Mouse (Mus musculus): ENCODE measurements around the gene Pfkfb3. TPM values are rescaled to one million over a fixed set of nuclear protein-coding genes. Genes with fewer than 3 reads are reported as not detected.

The Pfkfb3 gene
- polyA plus RNA-seq, 1 experiment from 2014 or later: 27.5 TPM

DNA sequence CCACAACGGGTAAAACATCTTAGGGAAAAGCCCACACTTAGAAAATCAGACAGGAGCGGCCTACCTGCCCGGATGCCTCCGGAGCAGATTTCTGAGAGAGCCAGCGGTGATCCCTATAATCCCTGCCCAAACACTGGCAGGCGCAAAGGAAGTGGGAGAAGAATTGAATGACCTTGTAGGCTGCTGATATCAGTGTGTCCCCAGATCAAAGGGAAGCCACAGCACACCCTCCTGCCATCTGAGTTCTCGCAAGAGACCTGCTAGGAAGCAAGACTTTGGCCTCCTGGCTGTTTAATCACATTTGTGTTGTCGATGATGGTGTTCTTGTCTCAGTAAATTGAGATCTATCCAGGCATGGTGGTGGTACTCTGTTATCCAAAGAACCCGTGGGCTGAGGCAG is 33.1 kb downstream of the Pfkfb3 start:
- H3K9me3 ChIP-seq: no peaks in the 10 kb centered on the region
- H3K27ac ChIP-seq: no peak overlapping the region
- WGBS: 93% methylated on average over 9 of the region's 9 CpGs
- H3K36me3 ChIP-seq: no peaks in the 10 kb centered on the region
- no peaks in the 10 kb centered on the region for H3K4me1 ChIP-seq (replicated peaks)
- ATAC-seq (ENCODE audit: low FRiP score): no peak
- no peak overlapping the region for H3K4me3 ChIP-seq
- H3K9ac ChIP-seq: no peak overlapping the region
- no peaks in the 10 kb centered on the region for H3K27me3 ChIP-seq
- H3K4me2 ChIP-seq: no peak overlapping the region

DNA sequence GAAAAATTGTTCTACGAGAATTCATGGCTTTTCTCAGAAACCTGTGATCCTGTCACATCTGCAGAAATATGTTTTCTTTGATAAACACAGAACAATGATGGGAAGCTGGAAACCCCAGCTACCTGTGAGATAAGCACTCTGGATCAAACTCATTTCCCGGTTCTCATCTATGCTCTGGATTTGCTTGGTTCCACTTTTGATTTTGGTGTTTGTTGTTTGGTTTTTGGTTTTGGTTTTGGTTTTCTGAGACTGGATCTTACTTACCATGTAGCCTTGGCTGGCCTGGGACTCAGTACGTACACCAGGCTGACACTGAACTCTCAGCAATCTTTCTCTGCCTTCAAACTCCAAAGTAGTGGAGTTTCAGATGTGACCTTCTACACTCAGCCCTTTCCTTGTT is 38.0 kb downstream of the Pfkfb3 start:
- Histone ChIP-seq H3K27ac (no peak overlapping the region), H3K9ac (no peak overlapping the region), H3K36me3 (no peaks in the 10 kb centered on the region), H3K4me3 (no peak overlapping the region), H3K27me3 (no peaks in the 10 kb centered on the region), H3K4me2 (no peak overlapping the region), H3K4me1 (replicated peaks) (no peaks in the 10 kb centered on the region), H3K9me3 (no peaks in the 10 kb centered on the region)
- no peak for ATAC-seq (ENCODE audit: low FRiP score)
- WGBS: 94% methylated on average over 3 of the region's 3 CpGs

GRCm38 (mm10) chr2:11513057-11513967 is 40.6 kb downstream of the Pfkfb3 start:
- no peak overlapping the region for H3K9ac ChIP-seq
- no peaks in the 10 kb centered on the region for H3K4me1 ChIP-seq (replicated peaks)
- no peak overlapping the region for H3K27ac ChIP-seq
- 74% methylated on average over 18 of the region's 18 CpGs for WGBS
- ATAC-seq (ENCODE audit: low FRiP score): no peak
- H3K9me3 ChIP-seq: no peaks in the 10 kb centered on the region
- H3K27me3 ChIP-seq: no peaks in the 10 kb centered on the region
- no peak overlapping the region for H3K4me2 ChIP-seq
- no peaks in the 10 kb centered on the region for H3K36me3 ChIP-seq
- H3K4me3 ChIP-seq: no peak overlapping the region

DNA sequence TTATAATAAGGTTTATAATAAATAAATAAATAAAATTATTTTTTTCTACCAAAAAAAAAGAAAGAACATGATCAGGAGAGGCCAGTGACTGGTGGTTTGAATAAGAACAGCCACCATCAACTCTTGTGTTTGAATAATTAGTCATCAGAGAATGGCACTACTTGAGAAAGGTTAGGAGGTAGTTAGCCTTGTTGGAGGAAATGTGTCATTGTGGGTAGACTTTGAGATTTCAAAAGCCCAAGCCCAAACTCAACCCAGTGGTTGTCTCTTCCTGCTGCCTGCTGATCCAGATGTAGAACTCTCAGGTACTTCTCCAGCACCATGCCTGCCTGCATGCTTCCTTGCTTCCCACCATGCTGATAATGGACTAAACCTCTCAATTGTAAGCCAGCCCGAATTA is 41.8 kb downstream of the Pfkfb3 start:
- no peak overlapping the region for H3K9ac ChIP-seq

GRCm38 (mm10) chr2:11503736-11504135 is 50.1 kb downstream of the Pfkfb3 start:
- Histone ChIP-seq H3K4me3 (peak overlapping the region; percentile 69), H3K27me3 (peaks cover 20% of the 10 kb centered on the region), H3K4me1 (replicated peaks) (peaks cover 36% of the 10 kb centered on the region), H3K4me2 (peak overlapping the region; percentile 82), H3K9me3 (no peaks in the 10 kb centered on the region), H3K27ac (no peak overlapping the region), H3K9ac (peak overlapping the region; percentile 86), H3K36me3 (no peaks in the 10 kb centered on the region)
- 21% methylated on average over 7 of the region's 7 CpGs for WGBS
- no peak for ATAC-seq (ENCODE audit: low FRiP score)

More for the DNA sequence above, 41.8 kb downstream of the Pfkfb3 start:
- no peak for ATAC-seq (ENCODE audit: low FRiP score)
- Histone ChIP-seq H3K27ac (no peak overlapping the region), H3K36me3 (no peaks in the 10 kb centered on the region), H3K4me2 (no peak overlapping the region), H3K9me3 (no peaks in the 10 kb centered on the region), H3K4me1 (replicated peaks) (no peaks in the 10 kb centered on the region), H3K4me3 (no peak overlapping the region), H3K27me3 (no peaks in the 10 kb centered on the region)
- 98% methylated on average over 1 of the region's 1 CpGs for WGBS

DNA sequence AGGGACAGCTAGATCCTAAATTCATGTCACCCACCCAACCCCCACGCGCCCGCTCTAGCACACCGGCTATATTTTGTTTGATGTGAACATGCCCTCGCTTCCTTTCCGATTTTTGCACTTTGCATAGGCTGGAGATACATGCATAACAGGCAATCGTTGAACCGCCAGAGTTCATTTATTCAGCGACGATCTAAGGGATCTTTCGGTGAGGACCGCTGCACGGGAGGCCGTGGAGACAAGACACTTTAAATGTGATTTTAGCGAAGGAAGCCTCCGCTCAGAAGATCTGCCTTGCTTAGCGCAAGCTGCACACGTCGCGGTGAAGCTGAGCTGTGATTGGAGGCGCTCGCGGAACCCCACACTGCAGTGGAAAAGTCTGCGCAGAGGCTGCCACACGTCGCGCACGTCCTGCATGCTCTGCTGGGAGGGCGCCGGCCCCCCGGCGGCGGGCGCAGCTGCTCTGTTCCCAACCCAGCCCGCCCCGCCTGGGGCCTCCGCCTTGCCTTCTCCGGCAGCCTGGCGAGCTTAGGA is 50.9 kb downstream of the Pfkfb3 start:
- Histone ChIP-seq H3K9me3 (no peaks in the 10 kb centered on the region), H3K9ac (peak overlapping the region; percentile 86), H3K36me3 (peaks cover 3% of the 10 kb centered on the region), H3K27ac (peak overlapping the region; percentile 79), H3K27me3 (peaks cover 20% of the 10 kb centered on the region), H3K4me1 (replicated peaks) (peaks cover 44% of the 10 kb centered on the region), H3K4me3 (peak overlapping the region; percentile 69), H3K4me2 (peak overlapping the region; percentile 82)
- under 1% methylated on average over 38 of the region's 39 CpGs for WGBS
- ATAC-seq (ENCODE audit: low FRiP score): peak; percentile 57

DNA sequence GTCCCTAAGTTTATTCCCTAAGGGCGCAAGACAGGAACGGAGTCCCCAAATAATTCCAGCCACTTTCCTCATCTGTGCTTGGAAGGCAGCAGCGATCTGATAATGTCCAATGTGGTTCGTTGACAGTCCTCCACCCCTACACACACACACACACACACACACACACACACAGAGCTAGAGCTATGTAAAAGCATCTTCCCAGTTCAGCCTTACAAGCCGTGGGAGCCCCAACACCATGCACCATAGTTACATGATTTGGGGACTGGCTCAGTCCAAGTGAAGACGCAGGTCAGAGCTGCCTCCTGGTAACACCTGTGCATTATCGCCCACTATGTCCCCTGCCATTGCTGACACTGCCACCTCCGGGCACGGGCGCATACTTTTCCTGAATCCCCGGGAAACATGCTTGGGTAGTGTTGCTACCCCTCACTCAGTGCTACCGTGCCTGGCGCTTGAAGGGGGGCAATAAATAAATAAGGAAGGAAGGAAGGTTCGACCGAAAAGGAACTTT is 51.6 kb downstream of the Pfkfb3 start:
- H3K9me3 ChIP-seq: no peaks in the 10 kb centered on the region
- H3K4me1 ChIP-seq (replicated peaks): peaks cover 51% of the 10 kb centered on the region
- peak overlapping the region; percentile 95 for H3K27ac ChIP-seq
- H3K4me3 ChIP-seq: peak overlapping the region; percentile 69
- WGBS: 2% methylated on average over 15 of the region's 15 CpGs
- ATAC-seq (ENCODE audit: low FRiP score): peak; percentile 47
- peak overlapping the region; percentile 86 for H3K9ac ChIP-seq
- H3K36me3 ChIP-seq: peaks cover 6% of the 10 kb centered on the region
- peak overlapping the region; percentile 82 for H3K4me2 ChIP-seq
- H3K27me3 ChIP-seq: peaks cover 20% of the 10 kb centered on the region

DNA sequence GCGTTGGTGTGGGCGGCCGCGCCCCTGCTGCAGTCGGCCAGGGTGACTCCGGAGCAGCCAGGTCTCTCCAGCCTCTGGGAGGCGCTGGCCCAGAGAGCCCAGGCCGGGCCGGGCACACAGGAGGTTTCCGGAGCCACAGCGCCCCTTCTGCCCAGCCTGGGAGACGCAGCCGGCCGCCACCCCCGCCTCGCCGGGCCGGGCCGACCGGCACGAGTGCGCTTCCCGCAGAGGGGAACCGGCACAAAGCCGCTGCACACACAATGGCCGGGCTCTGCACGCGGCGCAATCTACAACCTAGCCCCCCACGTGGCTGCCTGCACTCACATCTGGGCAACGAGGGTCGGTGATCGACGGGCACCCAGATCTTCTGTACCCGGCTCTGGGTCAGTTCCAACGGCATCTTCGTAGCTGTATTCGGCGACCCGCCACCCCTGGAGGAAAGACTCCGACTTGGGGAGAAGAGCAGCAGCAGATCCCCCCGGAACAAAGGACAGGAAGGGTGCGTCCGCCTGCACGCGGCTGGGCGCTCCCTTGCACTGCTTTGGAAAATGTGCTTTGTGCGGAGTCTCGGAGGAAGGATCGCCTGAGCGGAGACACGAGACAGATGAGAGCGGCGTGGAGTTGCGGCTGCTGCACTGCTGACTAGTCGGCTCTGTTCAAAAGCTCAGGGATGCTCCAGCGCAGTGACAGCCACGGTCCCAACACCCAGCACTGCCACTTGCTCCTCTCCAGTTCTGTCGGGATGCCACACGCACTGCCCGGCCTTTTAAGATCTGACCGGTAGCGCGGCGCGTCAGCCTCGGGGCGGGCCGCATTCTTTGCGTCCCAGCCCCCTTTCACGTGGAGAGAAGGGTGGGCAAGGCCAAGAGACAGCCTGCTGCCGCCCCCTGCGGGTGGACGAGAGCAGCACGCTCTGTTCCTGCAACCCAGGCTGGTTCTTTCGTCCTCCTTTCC is 52.3 kb downstream of the Pfkfb3 start:
- under 1% methylated on average over 75 of the region's 76 CpGs for WGBS

GRCm38 (mm10) chr2:11500666-11501065 is 53.2 kb downstream of the Pfkfb3 start:
- H3K4me1 ChIP-seq (replicated peaks): peaks cover 65% of the 10 kb centered on the region
- peak overlapping the region; percentile 86 for H3K9ac ChIP-seq
- peaks cover 19% of the 10 kb centered on the region for H3K27me3 ChIP-seq
- peak; percentile 11 for ATAC-seq (ENCODE audit: low FRiP score)
- peaks cover 6% of the 10 kb centered on the region for H3K36me3 ChIP-seq
- H3K4me2 ChIP-seq: peak overlapping the region; percentile 82
- H3K27ac ChIP-seq: peak overlapping the region; percentile 95
- H3K9me3 ChIP-seq: no peaks in the 10 kb centered on the region
- WGBS: 6% methylated on average over 8 of the region's 8 CpGs
- peak overlapping the region; percentile 69 for H3K4me3 ChIP-seq

More for the DNA sequence above, 52.3 kb downstream of the Pfkfb3 start:
- H3K9ac ChIP-seq: peak overlapping the region; percentile 86
- no peaks in the 10 kb centered on the region for H3K9me3 ChIP-seq
- H3K4me2 ChIP-seq: peak overlapping the region; percentile 82
- peak overlapping the region; percentile 69 for H3K4me3 ChIP-seq
- H3K27ac ChIP-seq: peak overlapping the region; percentile 95
- H3K27me3 ChIP-seq: peaks cover 20% of the 10 kb centered on the region
- H3K4me1 ChIP-seq (replicated peaks): peaks cover 58% of the 10 kb centered on the region
- peak; percentile 87 for ATAC-seq (ENCODE audit: low FRiP score)
- peaks cover 6% of the 10 kb centered on the region for H3K36me3 ChIP-seq

GRCm38 (mm10) chr2:11496601-11497031 is 57.3 kb downstream of the Pfkfb3 start:
- H3K9me3 ChIP-seq: no peaks in the 10 kb centered on the region
- H3K36me3 ChIP-seq: peaks cover 29% of the 10 kb centered on the region
- no peak overlapping the region for H3K9ac ChIP-seq
- H3K4me3 ChIP-seq: no peak overlapping the region
- ATAC-seq (ENCODE audit: low FRiP score): no peak
- peaks cover 70% of the 10 kb centered on the region for H3K4me1 ChIP-seq (replicated peaks)
- WGBS: 90% methylated on average over 3 of the region's 3 CpGs
- H3K27me3 ChIP-seq: no peaks in the 10 kb centered on the region
- no peak overlapping the region for H3K27ac ChIP-seq
- H3K4me2 ChIP-seq: no peak overlapping the region

DNA sequence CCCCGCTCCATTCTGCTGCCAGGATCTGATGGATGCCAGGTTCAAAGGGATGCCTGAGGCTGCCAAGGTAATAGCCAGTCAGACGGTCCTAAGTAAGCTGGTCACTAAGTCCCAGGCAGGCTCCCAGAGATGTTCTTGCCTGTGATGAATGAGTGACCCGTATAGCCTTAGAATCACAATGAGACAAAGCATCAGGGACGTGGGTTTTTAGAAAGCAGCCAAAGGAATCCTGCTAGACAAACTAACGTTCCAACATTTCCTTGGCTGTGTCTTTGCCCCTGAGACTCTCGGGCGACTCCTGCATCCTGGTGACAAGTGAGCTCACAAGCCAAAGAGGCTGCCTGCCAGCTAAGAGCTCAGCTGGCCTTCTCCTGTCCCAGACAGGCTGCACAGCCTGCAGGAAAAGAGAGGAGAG is 59.0 kb downstream of the Pfkfb3 start:
- no peak overlapping the region for H3K4me2 ChIP-seq
- H3K27ac ChIP-seq: peak overlapping the region; percentile 55
- ATAC-seq (ENCODE audit: low FRiP score): peak; percentile 70
- 49% methylated on average over 7 of the region's 7 CpGs for WGBS
- H3K9me3 ChIP-seq: no peaks in the 10 kb centered on the region
- peaks cover 59% of the 10 kb centered on the region for H3K4me1 ChIP-seq (replicated peaks)
- H3K9ac ChIP-seq: no peak overlapping the region
- H3K27me3 ChIP-seq: no peaks in the 10 kb centered on the region
- H3K4me3 ChIP-seq: no peak overlapping the region
- H3K36me3 ChIP-seq: peaks cover 46% of the 10 kb centered on the region

- Histone ChIP-seq H3K9me3 (no peaks in the 10 kb centered on the region), H3K9ac (no peak overlapping the region), H3K4me2 (no peak overlapping the region), H3K27me3 (no peaks in the 10 kb centered on the region), H3K36me3 (peaks cover 61% of the 10 kb centered on the region), H3K4me1 (replicated peaks) (peaks cover 40% of the 10 kb centered on the region), H3K4me3 (no peak overlapping the region), H3K27ac (no peak overlapping the region)
- no peak for ATAC-seq (ENCODE audit: low FRiP score)
- 96% methylated on average over 5 of the region's 5 CpGs for WGBS
These were observed 61.0 kb downstream of the Pfkfb3 start for GRCm38 (mm10) chr2:11492855-11493254.
